Mouse (Mus musculus) lung, postnatal 25 days (tissue): ENCODE measurements around the gene Pck2.

Experiments used
- DNase-seq: peaks from one replicate; pipeline ENCODE4 v3.0.0; 2022; ENCODE audit warnings: low spot score

Pck2 gene

DNA sequence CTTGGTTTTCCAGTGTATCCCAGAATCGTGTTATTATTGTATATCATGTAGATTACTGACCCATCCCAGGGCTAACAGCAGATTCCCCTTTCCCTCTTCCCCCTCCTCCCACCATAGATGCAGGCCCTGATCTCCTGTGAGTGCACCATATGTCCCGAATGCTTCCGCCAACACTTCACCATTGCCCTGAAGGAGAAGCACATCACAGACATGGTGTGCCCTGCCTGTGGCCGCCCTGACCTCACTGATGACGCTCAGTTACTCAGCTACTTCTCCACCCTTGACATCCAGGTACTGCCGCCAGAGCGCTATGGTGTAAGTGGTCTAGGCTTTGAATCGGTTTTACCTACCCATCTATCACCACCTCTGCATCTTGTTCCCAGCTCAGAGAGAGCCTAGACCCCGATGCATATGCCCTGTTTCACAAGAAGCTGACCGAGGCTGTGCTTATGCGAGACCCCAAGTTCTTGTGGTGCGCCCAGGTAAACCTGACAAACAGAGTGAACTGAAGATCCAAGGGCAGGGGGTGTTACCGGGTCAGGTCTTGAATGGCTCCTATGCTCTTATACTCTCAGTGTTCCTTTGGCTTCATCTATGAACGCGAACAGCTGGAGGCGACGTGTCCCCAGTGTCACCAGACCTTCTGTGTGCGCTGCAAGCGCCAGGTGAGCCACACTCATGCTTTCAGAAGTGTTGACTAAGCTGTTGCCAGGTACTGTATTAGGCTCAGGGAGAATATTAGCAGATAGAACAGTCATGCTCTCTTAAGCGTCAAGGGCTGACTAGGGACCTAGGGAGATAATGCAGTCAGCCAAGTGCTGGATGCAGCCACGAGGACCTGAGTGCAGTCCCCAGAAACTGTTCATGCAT, 58.7 kb downstream of the Pck2 start:
- DNase-seq, result no peak
